20 mouse cellular contexts compared by ENCODE assay signal in genomic region chrX:99010581-99010980, GRCm38 (mm10). TPM values are rescaled to one million over a fixed set of nuclear protein-coding genes. Genes with fewer than 3 reads are reported as not detected.
A peak's percentile ranks its signal among the peaks of the same experiment; 100 is the strongest.
DNase-seq lines count a peak whose midpoint lies in the region; TF ChIP-seq lines count a peak whose summit lies in the region.
"Had no signal": no experiment of that assay in that cellular context is flagged by ENCODE, and none has a peak within 500 bp of the region (broad histone marks: within the 10 kb centered on the region; RNA-seq: fewer than 3 reads in every experiment).

No protein-coding gene starts in this region.

- 0 out of 2 replicates have a peak, but pooled peaks cover 8% of the 10 kb centered on the region for H3K4me1 ChIP-seq in heart, embryonic 10.5 days
- no peaks in the 10 kb centered on the region; the same call in 1 of the 2 replicates for H3K4me1 ChIP-seq in heart, adult 2 months (ENCODE audit: control insufficient read depth, insufficient read depth, low read length)
- H3K4me1 ChIP-seq in liver, adult 2 months (ENCODE audit: control insufficient read depth, insufficient read depth, low read length) = no peaks in the 10 kb centered on the region

- 77% methylated on average over 5 of the region's 5 CpGs for WGBS in heart, embryonic 10.5 days
- 64% methylated on average over 5 of the region's 5 CpGs for WGBS in heart, adult 2 months
- WGBS in liver, adult 2 months = 83% methylated on average over 5 of the region's 5 CpGs

- intact Hi-C loops in gastrocnemius, adult 2 months (cut with DNase I) = no loop called here
- intact Hi-C loops in heart, adult 2 months (cut with DNase I) = loop anchor here (2.0 kb wide), 1 partner anchor 54 kb away; no protein-coding TSS in a partner anchor
- intact Hi-C loops in heart, postnatal 36 days (cut with DNase I) = no loop called here

- TF ChIP-seq POLR2A in heart, adult 2 months (IDR thresholded peaks at IDR 0.05; ENCODE audit: insufficient read depth, low read depth, low read length) = no peak
- TF ChIP-seq POLR2A in liver, adult 2 months (IDR thresholded peaks at IDR 0.05; ENCODE audit: extremely low read depth, insufficient read depth, low read length) = no peak

- no peak for TF ChIP-seq EP300 in heart, adult 2 months (IDR thresholded peaks at IDR 0.05; ENCODE audit: insufficient read depth, low read depth, low read length)

- H3K27ac ChIP-seq in gastrocnemius, adult 2 months = peak overlapping the region; percentile 12; the same call in 1 of the 2 replicates
- H3K27ac ChIP-seq in heart, embryonic 10.5 days = no peak overlapping the region
- H3K27ac ChIP-seq in heart, adult 2 months = peak overlapping the region; percentile 20; the same call in 1 of the 2 replicates
- peak overlapping the region; percentile 48; the same call in 1 of the 2 replicates for H3K27ac ChIP-seq in liver, adult 2 months (replicated peaks; ENCODE audit: insufficient read depth, low read depth, low read length)

- no peak for TF ChIP-seq CTCF in gastrocnemius, adult 2 months (IDR thresholded peaks at IDR 0.05)
- TF ChIP-seq CTCF in heart, adult 2 months (IDR thresholded peaks at IDR 0.05) = no peak
- TF ChIP-seq CTCF in liver, adult 2 months (IDR thresholded peaks at IDR 0.05; ENCODE audit: low read depth, low read length) = no peak

- no peak overlapping the region for H3K9ac ChIP-seq in heart, adult 2 months (ENCODE audit: low read depth, low read length)
- H3K9ac ChIP-seq in liver, adult 2 months (ENCODE audit: low read depth, low read length) = no peak overlapping the region

- H3K4me3 ChIP-seq in gastrocnemius, adult 2 months = no peak overlapping the region
- H3K4me3 ChIP-seq in heart, embryonic 10.5 days = no peak overlapping the region
- H3K4me3 ChIP-seq in heart, adult 2 months = no peak overlapping the region
- no peak overlapping the region for H3K4me3 ChIP-seq in liver, adult 2 months (ENCODE audit: insufficient read depth, low read depth, low read length)

- H3K36me3 ChIP-seq in heart, embryonic 10.5 days = no peaks in the 10 kb centered on the region
- no peaks in the 10 kb centered on the region for H3K36me3 ChIP-seq in heart, adult 2 months (ENCODE audit: control insufficient read depth, insufficient read depth, low read length)
- no peaks in the 10 kb centered on the region for H3K36me3 ChIP-seq in liver, adult 2 months (ENCODE audit: control insufficient read depth, insufficient read depth, low read length)
- H3K36me3 ChIP-seq: G1E had no signal

- H3K9me3 ChIP-seq in heart, embryonic 10.5 days = no peaks in the 10 kb centered on the region
- H3K9me3 ChIP-seq: G1E had no signal

- H3K27me3 ChIP-seq in heart, embryonic 10.5 days (ENCODE audit: insufficient read depth, poor library complexity, severe bottlenecking) = peaks cover 7% of the 10 kb centered on the region; the same call in 1 of the 2 replicates
- H3K27me3 ChIP-seq in heart, adult 2 months (ENCODE audit: control insufficient read depth, insufficient read depth, low read length) = no peaks in the 10 kb centered on the region
- H3K27me3 ChIP-seq in liver, adult 2 months (ENCODE audit: control insufficient read depth, insufficient read depth, low read length) = no peaks in the 10 kb centered on the region
- H3K27me3 ChIP-seq: CH12.LX had no signal

- DNase-seq in gastrocnemius, adult 2 months = no peak
- DNase-seq in gastrocnemius, adult 8-10 months (ENCODE audit: low spot score in 2 of 2) = no peak
- DNase-seq in heart, adult 11 months = peak; percentile 90
- no peak for DNase-seq in heart, embryonic 10.5 days (ENCODE audit: low spot score)
- no peak for DNase-seq in heart, adult 2 months
- DNase-seq in heart, postnatal 36 days = no peak
- no peak for DNase-seq in liver, adult 2 months (ENCODE audit: extremely low read depth, low read depth, low spot score)
- DNase-seq in liver = no peak
- DNase-seq: adrenal gland, adult 2 months; adrenal gland, adult 8-10 months; adrenal gland, postnatal 10 days; adrenal gland, postnatal 14 days; adrenal gland, postnatal 25 days; adrenal gland, postnatal 36 days; B cell, adult 2 months; cerebellum, adult 11 months; cerebellum, adult 11-12 months had no signal

- H3K79me2 ChIP-seq in heart, adult 2 months (replicated peaks; ENCODE audit: control insufficient read depth, insufficient read depth, low read length) = no peaks in the 10 kb centered on the region
- no peaks in the 10 kb centered on the region for H3K79me2 ChIP-seq in liver, adult 2 months (ENCODE audit: control insufficient read depth, insufficient read depth, low read length)

RNA-seq across cellular contexts. Expression of gene Stard8, which starts 7.5 kb away (rescaled TPM):
- total RNA-seq in gastrocnemius, adult 2 months (2021) = 10 to 100 TPM; 11.1 to 18.2 TPM
- total RNA-seq in gastrocnemius, adult 8-10 months (2022) = 10 to 100 TPM in 2 of 4 experiments, 1 to 10 TPM in 2; 8.8 to 10.8 (median 10.3) TPM
- polyA plus RNA-seq in heart, embryonic 10.5 days (2016; fragmentation: Nextera tagmentation; extraction: Ambion mirVana) = 19.7 and 23.1 TPM in 2 replicates
- 10 to 100 TPM; 29.2 to 32.3 TPM for total RNA-seq in heart, adult 2 months (2021)
- 36.2 and 50.3 TPM in 2 replicates for polyA plus RNA-seq in heart, adult 2 months (2012; rRNA removed)
- total RNA-seq in heart, postnatal 36 days (2021) = 10 to 100 TPM; 31.6 to 32.2 TPM
- 6.8 and 8.4 TPM in 2 replicates for total RNA-seq in liver, adult 2 months (2014; rRNA removed)
- polyA plus RNA-seq in liver, adult 2 months (2012; rRNA removed) = 8.3 TPM in 2 replicates
- polyA plus RNA-seq: C2C12 had no signal
